10 mouse cellular contexts compared by ENCODE assay signal in the genomic region with DNA sequence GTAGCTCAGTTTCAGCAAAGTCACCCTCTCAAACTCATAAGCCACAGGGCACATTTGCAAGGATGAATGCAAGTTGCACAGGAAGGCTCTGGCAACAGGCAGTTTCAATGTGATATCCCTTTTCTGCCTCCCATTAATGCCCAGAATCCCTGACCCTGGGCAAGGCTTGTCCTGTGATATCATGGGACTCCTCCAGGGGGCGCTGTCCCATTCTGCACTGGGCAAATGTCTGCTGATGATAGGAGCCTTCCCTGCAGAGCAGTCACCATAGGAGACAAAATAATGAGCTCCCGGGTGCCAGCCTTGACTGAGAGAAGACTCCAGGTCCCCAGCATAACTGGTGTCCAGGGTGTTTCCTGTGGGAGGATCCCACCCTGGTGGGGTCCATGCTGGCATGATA. TPM values are rescaled to one million over a fixed set of nuclear protein-coding genes. Genes with fewer than 3 reads are reported as not detected.
DNase-seq lines count a peak whose midpoint lies in the region; ATAC-seq and TF ChIP-seq lines count a peak whose summit lies in the region.
"Had no signal": no experiment of that assay in that cellular context is flagged by ENCODE, and none has a peak within 500 bp of the region (broad histone marks: within the 10 kb centered on the region; RNA-seq: fewer than 3 reads in every experiment).

No protein-coding gene starts in this region.

- 25% methylated on average over 2 of the region's 2 CpGs for WGBS in heart, adult 2 months
- WGBS in bone marrow, adult 2 months, result 38% methylated on average over 2 of the region's 2 CpGs
- WGBS in forebrain, embryonic 15.5 days, result 11% methylated on average over 2 of the region's 2 CpGs

- H3K4me1 ChIP-seq in heart, adult 2 months (ENCODE audit: control insufficient read depth, insufficient read depth, low read length), result 0 out of 2 replicates have a peak, but pooled peaks cover 1% of the 10 kb centered on the region
- H3K4me1 ChIP-seq in bone marrow, adult 2 months (ENCODE audit: control insufficient read depth, insufficient read depth, low read length), result no peaks in the 10 kb centered on the region; the same call in 1 of the 2 replicates
- H3K4me1 ChIP-seq in forebrain, embryonic 15.5 days, result peaks cover 12% of the 10 kb centered on the region

- no peak overlapping the region for H3K27ac ChIP-seq in heart, adult 2 months
- H3K27ac ChIP-seq in bone marrow, adult 2 months (ENCODE audit: control insufficient read depth, insufficient read depth, low read depth, low read length, poor library complexity), result no peak overlapping the region
- no peak overlapping the region for H3K27ac ChIP-seq in forebrain, embryonic 15.5 days (replicated peaks)
- H3K27ac ChIP-seq: heart, embryonic 15.5 days had no signal

- no peak for TF ChIP-seq POLR2A in heart, adult 2 months (IDR thresholded peaks at IDR 0.05; ENCODE audit: insufficient read depth, low read depth, low read length)
- TF ChIP-seq POLR2A in bone marrow, adult 2 months (IDR thresholded peaks at IDR 0.05; ENCODE audit: borderline replicate concordance, control insufficient read depth, low read depth, low read length), result no peak

- H3K9me3 ChIP-seq in forebrain, embryonic 15.5 days, result no peaks in the 10 kb centered on the region
- H3K9me3 ChIP-seq: heart, embryonic 15.5 days had no signal

- no peaks in the 10 kb centered on the region for H3K36me3 ChIP-seq in heart, adult 2 months (ENCODE audit: control insufficient read depth, insufficient read depth, low read length)
- no peaks in the 10 kb centered on the region for H3K36me3 ChIP-seq in forebrain, embryonic 15.5 days
- H3K36me3 ChIP-seq: heart, embryonic 15.5 days had no signal

- no peak for ATAC-seq in forebrain, embryonic 15.5 days (replicated peaks)

- TF ChIP-seq CTCF in heart, adult 2 months (IDR thresholded peaks at IDR 0.05), result peak; percentile 77
- peak; percentile 56 for TF ChIP-seq CTCF in bone marrow, adult 2 months (IDR thresholded peaks at IDR 0.05; ENCODE audit: control insufficient read depth, insufficient read depth, low read length)

- no peak overlapping the region for H3K9ac ChIP-seq in heart, adult 2 months (ENCODE audit: low read depth, low read length)
- no peak overlapping the region for H3K9ac ChIP-seq in forebrain, embryonic 15.5 days (replicated peaks)
- H3K9ac ChIP-seq: heart, embryonic 15.5 days had no signal

- no peaks in the 10 kb centered on the region for H3K79me2 ChIP-seq in heart, adult 2 months (replicated peaks; ENCODE audit: control insufficient read depth, insufficient read depth, low read length)

- H3K27me3 ChIP-seq in heart, adult 2 months (ENCODE audit: control insufficient read depth, insufficient read depth, low read length), result peaks cover 5% of the 10 kb centered on the region
- peaks cover 26% of the 10 kb centered on the region for H3K27me3 ChIP-seq in forebrain, embryonic 15.5 days

- no peak overlapping the region for H3K4me3 ChIP-seq in heart, adult 2 months
- no peak overlapping the region for H3K4me3 ChIP-seq in bone marrow, adult 2 months (replicated peaks; ENCODE audit: control insufficient read depth, low read depth, low read length)
- H3K4me3 ChIP-seq in forebrain, embryonic 15.5 days, result no peak overlapping the region
- H3K4me3 ChIP-seq: heart, embryonic 15.5 days; myocyte had no signal

- DNase-seq in heart, adult 2 months, result peak; percentile 27 to 48
- no peak for DNase-seq in heart, adult 8-10 months (ENCODE audit: low spot score)
- peak; percentile 49 for DNase-seq in ovary, postnatal 14 days (ENCODE audit: low spot score)
- DNase-seq in ovary, adult 18-20 months (ENCODE audit: low spot score), result no peak
- peak; percentile 69 for DNase-seq in kidney, postnatal 14 days
- peak; percentile 15 for DNase-seq in skeletal muscle tissue, adult 2 months (ENCODE audit: low read depth, low spot score)

- no peak overlapping the region for H3K4me2 ChIP-seq in forebrain, embryonic 15.5 days (replicated peaks)
- H3K4me2 ChIP-seq: heart, embryonic 15.5 days had no signal

- intact Hi-C loops in heart, adult 2 months (cut with DNase I), result loop anchor here (1.0 kb wide), 1 partner anchor 46 kb away; no protein-coding TSS in a partner anchor

- no peak for TF ChIP-seq EP300 in heart, adult 2 months (IDR thresholded peaks at IDR 0.05; ENCODE audit: insufficient read depth, low read depth, low read length)

RNA-seq across cellular contexts. Expression of a gene that starts 28.1 kb away (rescaled TPM):
- total RNA-seq in heart, adult 2 months (2021), result 1 to 10 TPM; 2.0 to 2.2 TPM
- polyA plus RNA-seq in heart, adult 2 months (2012; rRNA removed), result 2.4 TPM in 2 replicates
- total RNA-seq in heart, adult 8-10 months (2022), result 1 to 10 TPM; 2.3 to 2.9 (median 2.5) TPM
- polyA plus RNA-seq in bone marrow, adult 2 months (2011; ENCODE audit: insufficient read depth, insufficient read length, low replicate concordance, missing spikeins), result 0.29 TPM in 1 of 2 replicates, not detected in the other
- polyA plus RNA-seq in forebrain, embryonic 15.5 days (2015; fragmentation: Nextera tagmentation; extraction: Ambion mirVana), result 6.9 and 7.4 TPM in 2 replicates

RNA-seq across cellular contexts. Expression of a gene that starts 42.3 kb away (rescaled TPM):
- total RNA-seq in heart, adult 2 months (2021), result under 1 TPM; 0.21 to 0.36 TPM
- 0.79 and 1.5 TPM in 2 replicates for polyA plus RNA-seq in heart, adult 2 months (2012; rRNA removed)
- total RNA-seq in heart, adult 8-10 months (2022), result under 1 TPM; 0.25 to 0.66 (median 0.53) TPM
- 24.0 and 49.2 TPM in 2 replicates for polyA plus RNA-seq in bone marrow, adult 2 months (2011; ENCODE audit: insufficient read depth, insufficient read length, low replicate concordance, missing spikeins)
- 0.13 and 0.28 TPM in 2 replicates for polyA plus RNA-seq in forebrain, embryonic 15.5 days (2015; fragmentation: Nextera tagmentation; extraction: Ambion mirVana)

Comparison
In these comparisons a context has a peak if more than half of its experiments do, and no peak if none do; other contexts are left out.
1. DNase-seq: peak in heart, adult 2 months (2 of 2), ovary, postnatal 14 days (single experiment), kidney, postnatal 14 days (single experiment) and skeletal muscle tissue, adult 2 months (single experiment); none in heart, adult 8-10 months (single experiment) and ovary, adult 18-20 months (single experiment).
2. RNA of a gene that starts 42.3 kb away (polyA plus RNA-seq): 24.0 to 49.2 TPM in bone marrow, adult 2 months; 0.79 to 1.5 TPM in heart, adult 2 months and 0.13 to 0.28 TPM in forebrain, embryonic 15.5 days; every median in the first group is over 10 times any median in the second.